Comparison of ENCODE assay signal across 23 mouse cellular contexts in genomic region chr7:124974870-124975488, GRCm38 (mm10).
"Had no signal": no experiment of that assay in that cellular context is flagged by ENCODE, and none has a peak within 500 bp of the region (broad histone marks: within the 10 kb centered on the region; RNA-seq: fewer than 3 reads in every experiment).

No protein-coding gene starts in this region.

- H3K4me2 ChIP-seq: heart, embryonic 12.5 days; hindbrain, embryonic 13.5 days; hindbrain, embryonic 15.5 days; limb, embryonic 12.5 days; liver, embryonic 11.5 days; liver, embryonic 13.5 days; liver, embryonic 15.5 days had no signal

- H3K9me3 ChIP-seq: heart, embryonic 10.5 days; hindbrain, embryonic 13.5 days; hindbrain, embryonic 15.5 days; limb, embryonic 10.5 days; limb, embryonic 12.5 days; liver, embryonic 15.5 days had no signal

- DNase-seq: gastrocnemius, postnatal 14 days; gastrocnemius, postnatal 36 days; heart, adult 18-20 months; heart, postnatal 10 days; kidney, adult 18-20 months; kidney, adult 8-10 months; kidney, postnatal 10 days; kidney, postnatal 25 days; kidney, postnatal 4 days; liver; liver, embryonic 13.5 days had no signal

- ATAC-seq: hindbrain, postnatal 0 days; intestine, embryonic 16.5 days had no signal

- H3K4me3 ChIP-seq: heart, embryonic 10.5 days; heart, embryonic 12.5 days; hindbrain, embryonic 13.5 days; hindbrain, embryonic 15.5 days; layer of hippocampus, adult 2 months; left cerebral cortex, adult 2 months; limb, embryonic 10.5 days; limb, embryonic 12.5 days; liver, embryonic 13.5 days; liver, embryonic 15.5 days had no signal

- H3K36me3 ChIP-seq: heart, embryonic 10.5 days; heart, embryonic 12.5 days; hindbrain, embryonic 13.5 days; hindbrain, embryonic 15.5 days; limb, embryonic 10.5 days; limb, embryonic 12.5 days; liver, embryonic 13.5 days; liver, embryonic 15.5 days had no signal

- H3K27ac ChIP-seq: heart, embryonic 10.5 days; hindbrain, embryonic 13.5 days; hindbrain, embryonic 15.5 days; hindbrain, postnatal 0 days; layer of hippocampus, adult 2 months; left cerebral cortex, adult 2 months; limb, embryonic 10.5 days; limb, embryonic 12.5 days; liver, embryonic 13.5 days; liver, embryonic 15.5 days had no signal

- H3K4me1 ChIP-seq: heart, embryonic 10.5 days; heart, embryonic 12.5 days; hindbrain, embryonic 13.5 days; hindbrain, embryonic 15.5 days; limb, embryonic 10.5 days; limb, embryonic 12.5 days; liver, embryonic 13.5 days; liver, embryonic 15.5 days had no signal

- H3K27me3 ChIP-seq: heart, embryonic 12.5 days; hindbrain, embryonic 13.5 days; hindbrain, embryonic 15.5 days; limb, embryonic 12.5 days; liver, embryonic 13.5 days; liver, embryonic 15.5 days had no signal

- H3K9ac ChIP-seq: heart, embryonic 12.5 days; hindbrain, embryonic 13.5 days; hindbrain, embryonic 15.5 days; limb, embryonic 12.5 days; liver, embryonic 13.5 days; liver, embryonic 15.5 days had no signal
